Mouse (Mus musculus) forebrain, postnatal 0 days (tissue): ENCODE measurements around the gene Esrrg. TPM values are rescaled to one million over a fixed set of nuclear protein-coding genes. Genes with fewer than 3 reads are reported as not detected.

Source experiments
- ATAC-seq: fragments of 200-750 bp; cut with Nextera tagmentation; 2 replicates; pipeline ENCODE4 v1.8.0; 2017; ENCODE audit warnings: mild to moderate bottlenecking, moderate library complexity
- DNase-seq: peaks from one replicate; pipeline ENCODE4 v3.0.0-alpha.2; 2015
- H3K27ac ChIP-seq: fragments of 300-500 bp; sonication (generic); 2 replicates; pipeline ENCODE4 v1.5.1; 2014; ENCODE audit warnings: low read depth, mild to moderate bottlenecking, antibody characterized with exemption, low read length, moderate library complexity, mixed read lengths
- H3K27me3 ChIP-seq: fragments of 300-500 bp; sonication (generic); 2 replicates; pipeline ENCODE4 v1.6.1; 2014; ENCODE audit warnings: mild to moderate bottlenecking, low read length, mixed read lengths; ENCODE audit not compliant: insufficient read depth
- H3K36me3 ChIP-seq: fragments of 300-500 bp; sonication (generic); 2 replicates; pipeline ENCODE4 v1.6.1; 2014; ENCODE audit warnings: mild to moderate bottlenecking, moderate library complexity; ENCODE audit not compliant: insufficient read depth
- H3K4me1 ChIP-seq: fragments of 300-500 bp; sonication (generic); 2 replicates; pipeline ENCODE4 v1.6.1; 2014; ENCODE audit warnings: antibody characterized with exemption; ENCODE audit not compliant: insufficient read depth
- H3K4me2 ChIP-seq: fragments of 300-500 bp; sonication (generic); 2 replicates; pipeline ENCODE4 v1.6.1; 2014; ENCODE audit warnings: low read depth, mild to moderate bottlenecking, moderate library complexity
- H3K4me3 ChIP-seq: fragments of 300-500 bp; sonication (generic); 2 replicates; pipeline ENCODE4 v1.5.1; 2014; ENCODE audit warnings: low read depth, low read length, mixed read lengths
- H3K9ac ChIP-seq: fragments of 300-500 bp; sonication (generic); 2 replicates; pipeline ENCODE4 v1.6.1; 2014; ENCODE audit warnings: mild to moderate bottlenecking
- H3K9me3 ChIP-seq: fragments of 300-500 bp; sonication (generic); 2 replicates; pipeline ENCODE4 v1.6.1; 2016; ENCODE audit warnings: low read length
- CTCF ChIP-seq: sonication (generic); IDR thresholded peaks from 2 replicates; pipeline ENCODE4 v1.5.1; 2016; ENCODE audit warnings: antibody characterized with exemption, control low read depth, low read depth
- WGBS: fragments of 180-500 bp; shearing (Covaris S2); extraction: QIAGEN DNeasy Blood & Tissue Kit; methylation state at CpG from one replicate; pipeline ENCODE4 v1.1.7; 2014; 5-methylcytosine and 5-hydroxymethylcytosine counted together
- polyA plus RNA-seq: library from polyadenylated mRNA; unstranded; fragments of >200 nt; fragmentation: Nextera tagmentation; extraction: Ambion mirVana; gene quantifications from 2 replicates; pipeline ENCODE4 v1.2.1, GENCODE M21; 2015
- total RNA-seq: library from RNA; depleted of rRNA; stranded (reverse); fragments of >200 nt; gene quantifications from 2 replicates; pipeline ENCODE4 v1.2.3, GENCODE M21; 2014

Gene Esrrg
- total and polyA plus RNA-seq, 2 experiments from 2014 or later: 9.2 to 11.9 TPM

DNA sequence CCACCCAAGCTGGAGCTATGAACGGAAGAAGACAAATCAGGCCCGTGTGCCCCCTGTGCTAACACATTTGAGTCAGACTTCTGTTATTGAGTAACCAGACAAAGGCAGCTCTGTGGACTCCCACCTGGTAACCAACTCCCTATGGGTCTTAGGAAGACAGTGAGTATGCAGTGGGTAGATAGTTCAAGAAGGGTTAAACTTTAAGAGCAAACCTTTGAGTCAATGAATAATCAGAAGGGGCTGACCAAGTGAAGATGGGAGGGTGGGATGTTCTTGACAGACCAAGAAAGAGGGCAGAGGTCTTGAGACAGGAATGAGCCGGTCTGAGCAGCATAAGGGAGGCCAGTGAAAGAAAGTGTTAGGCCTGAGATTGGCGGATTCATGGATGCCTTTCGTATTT is 214.8 kb downstream of the Esrrg start:
- Histone ChIP-seq H3K36me3 (no peaks in the 10 kb centered on the region), H3K4me2 (no peak overlapping the region), H3K4me3 (no peak overlapping the region), H3K27me3 (no peaks in the 10 kb centered on the region; the same call in 1 of the 2 replicates), H3K9ac (no peak overlapping the region), H3K9me3 (no peaks in the 10 kb centered on the region), H3K4me1 (no peaks in the 10 kb centered on the region), H3K27ac (no peak overlapping the region)
- DNase-seq (no peak), ATAC-seq (no peak)
- 80% methylated on average over 5 of the region's 5 CpGs for WGBS
- TF ChIP-seq CTCF: no peak

GRCm38 (mm10) chr1:187825421-187826097 is 217.0 kb downstream of the Esrrg start:
- H3K9ac ChIP-seq: no peak overlapping the region
- no peaks in the 10 kb centered on the region for H3K9me3 ChIP-seq
- H3K27ac ChIP-seq: no peak overlapping the region
- no peaks in the 10 kb centered on the region for H3K4me1 ChIP-seq
- H3K4me3 ChIP-seq: no peak overlapping the region
- peaks cover 9% of the 10 kb centered on the region for H3K27me3 ChIP-seq
- 60% methylated on average over 9 of the region's 9 CpGs for WGBS
- TF ChIP-seq CTCF: no peak
- no peak for ATAC-seq
- H3K36me3 ChIP-seq: no peaks in the 10 kb centered on the region
- H3K4me2 ChIP-seq: no peak overlapping the region
- no peak for DNase-seq

DNA sequence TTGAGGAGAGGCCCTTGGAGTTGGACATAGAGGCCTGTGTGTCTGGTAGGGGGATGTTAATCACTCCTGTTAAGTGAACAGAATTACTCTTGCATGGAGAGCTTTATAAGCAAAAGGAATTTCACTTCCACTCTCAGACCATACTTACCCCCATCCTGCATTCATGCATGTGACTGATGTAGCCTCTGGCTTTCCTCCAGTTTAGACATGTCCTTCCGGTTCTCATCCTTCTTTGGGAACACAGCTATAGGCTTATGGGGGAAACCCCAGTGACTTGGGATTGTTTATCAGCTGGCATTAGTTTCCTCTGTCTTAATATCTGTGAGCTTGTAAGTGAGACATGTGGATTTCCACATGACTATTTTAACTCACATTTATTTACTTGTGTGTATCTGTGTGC is 217.5 kb downstream of the Esrrg start:
- peaks cover 9% of the 10 kb centered on the region for H3K27me3 ChIP-seq
- no peak for TF ChIP-seq CTCF

DNA sequence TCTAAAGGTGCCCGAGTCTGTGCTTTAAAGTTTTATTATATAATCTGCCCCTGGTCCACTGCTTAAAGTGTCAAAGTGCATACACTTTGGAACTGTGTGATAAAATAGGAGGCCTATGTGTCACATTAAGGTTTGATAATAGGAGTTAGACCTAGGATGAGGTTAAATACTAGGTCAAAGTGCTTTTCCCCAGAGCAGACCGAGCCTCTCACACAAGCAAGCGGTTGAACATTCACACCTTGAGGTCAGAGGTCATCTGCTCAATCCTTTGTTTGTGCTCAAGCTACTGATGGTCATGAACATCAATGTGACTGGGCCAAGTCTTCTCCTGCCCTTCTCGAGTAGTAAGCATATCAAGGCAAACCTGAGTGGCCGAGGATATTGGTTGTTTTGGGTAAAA is 218.3 kb downstream of the Esrrg start:
- no peaks in the 10 kb centered on the region for H3K36me3 ChIP-seq
- H3K9me3 ChIP-seq: no peaks in the 10 kb centered on the region
- H3K4me1 ChIP-seq: no peaks in the 10 kb centered on the region
- no peak overlapping the region for H3K9ac ChIP-seq
- peaks cover 9% of the 10 kb centered on the region for H3K27me3 ChIP-seq
- H3K4me2 ChIP-seq: no peak overlapping the region
- no peak for DNase-seq
- WGBS: 93% methylated on average over 5 of the region's 5 CpGs
- no peak for TF ChIP-seq CTCF
- ATAC-seq: no peak
- H3K27ac ChIP-seq: no peak overlapping the region
- no peak overlapping the region for H3K4me3 ChIP-seq

More for the DNA sequence above, 217.5 kb downstream of the Esrrg start:
- WGBS: 87% methylated on average over 1 of the region's 1 CpGs
- Histone ChIP-seq H3K4me1 (no peaks in the 10 kb centered on the region), H3K27ac (no peak overlapping the region), H3K4me3 (no peak overlapping the region), H3K4me2 (no peak overlapping the region), H3K9me3 (no peaks in the 10 kb centered on the region), H3K9ac (no peak overlapping the region), H3K36me3 (no peaks in the 10 kb centered on the region)
- DNase-seq: no peak
- ATAC-seq: no peak

- DNase-seq: no peak
- TF ChIP-seq CTCF: no peak
Measured at GRCm38 (mm10) chr1:187830937-187831336, 222.3 kb downstream of the Esrrg start.

GRCm38 (mm10) chr1:187832851-187833250 is 224.3 kb downstream of the Esrrg start:
- DNase-seq (no peak), ATAC-seq (no peak)
- peaks cover 9% of the 10 kb centered on the region for H3K27me3 ChIP-seq
- WGBS: 45% methylated on average over 3 of the region's 3 CpGs
- H3K27ac ChIP-seq: no peak overlapping the region
- H3K9me3 ChIP-seq: no peaks in the 10 kb centered on the region
- no peaks in the 10 kb centered on the region for H3K4me1 ChIP-seq
- no peak for TF ChIP-seq CTCF
- H3K4me3 ChIP-seq: no peak overlapping the region
- no peak overlapping the region for H3K4me2 ChIP-seq
- no peaks in the 10 kb centered on the region for H3K36me3 ChIP-seq
- H3K9ac ChIP-seq: no peak overlapping the region

More at GRCm38 (mm10) chr1:187830937-187831336, 222.3 kb downstream of the Esrrg start:
- Histone ChIP-seq H3K4me1 (no peaks in the 10 kb centered on the region), H3K9me3 (no peaks in the 10 kb centered on the region), H3K9ac (no peak overlapping the region), H3K36me3 (no peaks in the 10 kb centered on the region), H3K27me3 (peaks cover 9% of the 10 kb centered on the region), H3K4me3 (no peak overlapping the region), H3K27ac (no peak overlapping the region), H3K4me2 (no peak overlapping the region)
- no peak for ATAC-seq
- WGBS: 24% methylated on average over 7 of the region's 7 CpGs

- 71% methylated on average over 3 of the region's 3 CpGs for WGBS
- DNase-seq (peak; percentile 67), ATAC-seq (0 out of 2 replicates have a peak, but pooled peaks have one; percentile 32)
- TF ChIP-seq CTCF: no peak
- no peak overlapping the region for H3K9ac ChIP-seq
- peaks cover 7% of the 10 kb centered on the region for H3K27me3 ChIP-seq
- H3K27ac ChIP-seq: no peak overlapping the region
- no peak overlapping the region for H3K4me3 ChIP-seq
- no peaks in the 10 kb centered on the region for H3K9me3 ChIP-seq
- H3K36me3 ChIP-seq: no peaks in the 10 kb centered on the region
- H3K4me1 ChIP-seq: no peaks in the 10 kb centered on the region
- no peak overlapping the region for H3K4me2 ChIP-seq
Measured at GRCm38 (mm10) chr1:187834576-187834975, 226.0 kb downstream of the Esrrg start.
